Mouse (Mus musculus) T-helper 17 cell (primary cell): ENCODE measurements around the gene Terf2ip.

Source experiments
- in situ Hi-C, 2 experiments: fragments of 300-600 bp; cut with MboI, MseI; formaldehyde crosslinking; loops; 1 replicate in 1 of 2; 2 replicates in 1 of 2; pipeline ENCODE4 v1.15.1; 2025; ENCODE audit warnings: high pct_unique_total_duplicates in 2 of 2

Terf2ip gene

GRCm38 (mm10) chr8:112007669-112008068 is 3.5 kb upstream of the Terf2ip start:
- in situ Hi-C loops, result no loop called here

- in situ Hi-C loops, result no loop called here
These were observed 1.6 kb upstream of the Terf2ip start for GRCm38 (mm10) chr8:112009558-112009957.

GRCm38 (mm10) chr8:112011816-112012242 is 631 bp downstream of the Terf2ip start:
- in situ Hi-C loops, result no loop called here

- in situ Hi-C loops, result no loop called here
These were observed 3.7 kb downstream of the Terf2ip start, which contains the start of gene Gm6793 for GRCm38 (mm10) chr8:112014936-112015335. TSS of gene Gm6793 (minus strand) at chr8:112015036.

- in situ Hi-C loops, result no loop called here
These were observed 18.3 kb downstream of the Terf2ip start for GRCm38 (mm10) chr8:112029455-112029854.

GRCm38 (mm10) chr8:112030663-112031062 is 19.5 kb downstream of the Terf2ip start:
- in situ Hi-C loops, result no loop called here

GRCm38 (mm10) chr8:112033071-112033470 is 21.9 kb downstream of the Terf2ip start:
- in situ Hi-C loops, result no loop called here

GRCm38 (mm10) chr8:112034603-112035002 is 23.4 kb downstream of the Terf2ip start:
- in situ Hi-C loops, result no loop called here

GRCm38 (mm10) chr8:112037521-112037920 is 26.3 kb downstream of the Terf2ip start:
- in situ Hi-C loops, result no loop called here

- in situ Hi-C loops, result loop anchor here (5.0 kb wide), 3 partner anchors 1587 to 1942 kb away; partner anchors contain the start of gene Mon1b (in 1 of the 2)
These were observed 34.0 kb downstream of the Terf2ip start for GRCm38 (mm10) chr8:112045182-112045581.

- in situ Hi-C loops, result loop anchor here (5.0 kb wide), 3 partner anchors 1586 to 1941 kb away; partner anchors contain the start of gene Mon1b (in 1 of the 2)
These were observed 34.7 kb downstream of the Terf2ip start for GRCm38 (mm10) chr8:112045896-112046295.

GRCm38 (mm10) chr8:112048293-112048692 is 37.1 kb downstream of the Terf2ip start:
- in situ Hi-C loops, result loop anchor here (5.0 kb wide), 3 partner anchors 1584 to 1939 kb away; partner anchors contain the start of gene Mon1b (in 1 of the 2)

GRCm38 (mm10) chr8:112049984-112050383 is 38.8 kb downstream of the Terf2ip start:
- in situ Hi-C loops, result loop anchor here (5.0 to 25.0 kb wide), 4 partner anchors 1582 to 1937 kb away; partner anchors contain the start of gene Mon1b (in 1 of the 2)

GRCm38 (mm10) chr8:112051537-112051936 is 40.3 kb downstream of the Terf2ip start:
- in situ Hi-C loops, result loop anchor here in 1 of 2 experiments (25.0 kb wide), 1 partner anchor 1936 kb away; no protein-coding TSS in a partner anchor

- in situ Hi-C loops, result loop anchor here in 1 of 2 experiments (25.0 kb wide), 1 partner anchor 1933 kb away; no protein-coding TSS in a partner anchor
These were observed 43.3 kb downstream of the Terf2ip start for GRCm38 (mm10) chr8:112054456-112054855.

- in situ Hi-C loops, result loop anchor here in 1 of 2 experiments (25.0 kb wide), 1 partner anchor 1926 kb away; no protein-coding TSS in a partner anchor
These were observed 50.2 kb downstream of the Terf2ip start for GRCm38 (mm10) chr8:112061372-112061771.
